Mouse (Mus musculus) kidney, adult 2 months (tissue): ENCODE data around the gene Kcnq2.

Experiments used
- CTCF ChIP-seq: fragments of 200-500 bp; conservative IDR thresholded peaks from 2 replicates; pipeline ENCODE4 v1.5.1; 2011; ENCODE audit warnings: low read depth, mild to moderate bottlenecking, control low read depth, low read length, moderate library complexity, mixed read lengths; ENCODE audit not compliant: insufficient read depth, insufficient read length
- POLR2A ChIP-seq: fragments of 200-500 bp; IDR thresholded peaks from one replicate; pipeline ENCODE4 v1.6.1; 2011; ENCODE audit warnings: low read depth, low read length, control low read depth

DNA sequence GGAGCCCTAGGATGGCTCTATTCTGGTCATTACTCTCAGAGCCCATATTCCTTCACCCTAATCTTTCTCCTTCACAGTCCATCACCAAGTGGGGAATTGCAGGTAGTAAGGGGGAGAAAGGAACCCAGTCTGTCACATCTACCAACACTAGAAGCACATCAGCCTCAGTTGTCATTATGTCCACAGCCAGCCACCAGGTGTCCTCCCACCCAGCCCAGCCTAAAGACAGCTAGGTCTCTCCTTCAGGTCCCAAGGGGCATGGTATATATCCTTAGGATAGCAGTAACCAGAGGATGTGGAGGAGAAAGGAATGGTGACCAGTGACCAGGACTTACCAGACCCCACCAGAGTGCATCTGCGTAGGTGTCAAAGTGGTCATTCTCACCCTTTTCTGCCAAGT, 23.4 kb downstream of the Kcnq2 start:
- 0 out of 2 replicates have a peak, but pooled peaks have one; percentile 5 for TF ChIP-seq CTCF
- TF ChIP-seq POLR2A = no peak
